Mouse (Mus musculus): ENCODE data around the gene Cp. TPM values are rescaled to one million over a fixed set of nuclear protein-coding genes. Genes with fewer than 3 reads are reported as not detected.
"Not testable (repeated sequence)": the region's sequence is repeated elsewhere in the genome, so short reads cannot be mapped to it uniquely, and the experiment has no call there.

Gene Cp
- 11.9 and 12.1 TPM in 2 replicates for polyA plus RNA-seq (2015; fragmentation: Nextera tagmentation; extraction: Ambion mirVana)

DNA sequence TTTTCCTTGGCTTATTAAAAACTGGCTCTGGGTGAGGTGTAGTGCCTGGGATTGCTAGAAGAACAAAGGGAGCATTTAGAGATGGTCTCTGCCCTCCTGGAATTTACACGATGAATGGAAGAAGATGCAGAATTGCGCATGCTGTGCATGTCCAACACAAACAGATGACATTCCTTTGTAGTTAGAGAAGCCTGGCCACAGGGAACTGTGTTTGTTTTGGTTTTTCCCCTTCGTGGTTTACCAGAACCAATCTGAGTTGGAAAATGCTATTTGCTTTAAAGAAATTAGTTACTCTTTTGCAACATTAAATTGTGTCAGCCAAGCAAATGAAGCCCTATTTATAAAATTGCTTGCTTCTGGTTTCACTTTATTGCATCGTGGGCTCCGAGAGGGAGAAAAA lies at the start of gene Cp:
Gene Cp, plus strand, starts transcription at position 170 of the 400 bp plus-strand sequence.
- Histone ChIP-seq H3K4me1 (replicated peaks) (peaks cover 19% of the 10 kb centered on the region; the same call in 1 of the 2 replicates), H3K9ac (no peak within 1 kb of the TSS), H3K9me3 (no peaks in the 10 kb centered on the region), H3K36me3 (no peaks in the 10 kb centered on the region), H3K4me3 (no peak within 1 kb of the TSS), H3K4me2 (peak within 1 kb of the TSS; percentile 18), H3K27me3 (no peaks in the 10 kb centered on the region), H3K27ac (no peak within 1 kb of the TSS)
- peak; percentile 34; the same call in 1 of the 2 replicates for ATAC-seq (ENCODE audit: low FRiP score)
- WGBS, result 20% methylated on average over 5 of the region's 5 CpGs

- H3K4me2 ChIP-seq, result no peak overlapping the region
- H3K36me3 ChIP-seq, result no peaks in the 10 kb centered on the region
- H3K9ac ChIP-seq, result no peak overlapping the region
- H3K9me3 ChIP-seq, result no peaks in the 10 kb centered on the region
- no peak overlapping the region for H3K4me3 ChIP-seq
- no peak for ATAC-seq (ENCODE audit: low FRiP score)
- no peak overlapping the region for H3K27ac ChIP-seq
- 0 out of 2 replicates have a peak, but pooled peaks cover 5% of the 10 kb centered on the region for H3K4me1 ChIP-seq (replicated peaks)
- no peaks in the 10 kb centered on the region for H3K27me3 ChIP-seq
Observed at GRCm38 (mm10) chr3:19948552-19948951, 8.3 kb upstream of the Cp start.

- WGBS, result 92% methylated on average over 1 of the region's 1 CpGs
Observed at GRCm38 (mm10) chr3:19949401-19949800, 7.5 kb upstream of the Cp start.

DNA sequence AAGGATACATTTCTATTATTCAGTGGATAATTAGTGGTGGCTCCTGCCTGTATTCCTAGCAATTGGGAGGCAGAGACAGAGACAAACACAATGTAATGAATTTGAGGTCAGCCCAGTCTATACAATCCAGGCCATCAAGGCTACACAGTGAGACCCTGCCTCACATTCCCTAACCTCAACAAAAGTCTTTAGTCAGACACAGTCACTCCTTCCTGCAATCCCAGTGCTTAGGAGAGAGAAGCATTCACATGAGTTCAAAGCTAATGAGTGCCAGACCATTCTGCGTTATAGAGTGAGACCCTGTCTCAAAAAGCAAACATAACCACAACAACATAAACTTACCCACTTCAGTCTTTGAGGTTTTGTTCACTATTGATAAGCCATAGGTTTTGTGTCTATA lies 3.4 kb upstream of the Cp start:
- H3K27ac ChIP-seq, result no peak overlapping the region
- no peaks in the 10 kb centered on the region for H3K27me3 ChIP-seq
- H3K9ac ChIP-seq, result no peak overlapping the region
- H3K36me3 ChIP-seq, result no peaks in the 10 kb centered on the region
- no peak for ATAC-seq (ENCODE audit: low FRiP score)
- H3K4me3 ChIP-seq, result no peak overlapping the region
- 16% methylated on average over 1 of the region's 1 CpGs for WGBS
- peaks cover 9% of the 10 kb centered on the region; the same call in 1 of the 2 replicates for H3K4me1 ChIP-seq (replicated peaks)
- H3K4me2 ChIP-seq, result no peak overlapping the region
- H3K9me3 ChIP-seq, result no peaks in the 10 kb centered on the region

More at GRCm38 (mm10) chr3:19949401-19949800, 7.5 kb upstream of the Cp start:
- H3K27me3 ChIP-seq; ATAC-seq (ENCODE audit: low FRiP score); H3K36me3 ChIP-seq; H3K27ac ChIP-seq; H3K9me3 ChIP-seq; H3K9ac ChIP-seq; H3K4me2 ChIP-seq; H3K4me1 ChIP-seq (replicated peaks); H3K4me3 ChIP-seq: not testable (repeated sequence)

GRCm38 (mm10) chr3:19953865-19954264 lies 3.0 kb upstream of the Cp start:
- H3K4me3 ChIP-seq, result no peak overlapping the region
- no peak overlapping the region for H3K9ac ChIP-seq
- no peaks in the 10 kb centered on the region for H3K36me3 ChIP-seq
- H3K27ac ChIP-seq, result no peak overlapping the region
- no peaks in the 10 kb centered on the region for H3K27me3 ChIP-seq
- 2% methylated on average over 3 of the region's 3 CpGs for WGBS
- H3K9me3 ChIP-seq, result no peaks in the 10 kb centered on the region
- ATAC-seq (ENCODE audit: low FRiP score), result peak; percentile 75
- H3K4me2 ChIP-seq, result no peak overlapping the region
- peaks cover 9% of the 10 kb centered on the region; the same call in 1 of the 2 replicates for H3K4me1 ChIP-seq (replicated peaks)

DNA sequence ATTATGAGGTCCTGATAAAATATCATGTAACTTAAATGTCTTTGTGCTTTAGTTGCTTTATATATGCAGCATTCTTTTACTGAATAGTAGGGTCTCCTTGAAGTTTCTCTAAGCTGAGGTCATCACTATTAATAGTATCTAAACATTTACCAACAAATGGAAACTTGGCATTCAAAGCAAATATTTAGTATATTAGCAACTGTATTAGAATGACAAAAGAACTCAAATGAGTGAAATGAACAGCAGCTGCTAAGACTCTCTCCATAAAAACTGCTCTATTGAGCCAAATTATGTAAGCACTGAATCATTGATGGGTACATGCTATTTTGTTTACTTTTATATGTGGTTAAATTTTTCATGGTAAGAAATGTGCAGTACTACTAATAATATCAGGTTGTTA lies 1.2 kb downstream of the Cp start:
- no peak overlapping the region for H3K27ac ChIP-seq
- H3K27me3 ChIP-seq, result no peaks in the 10 kb centered on the region
- peaks cover 18% of the 10 kb centered on the region; the same call in 1 of the 2 replicates for H3K4me1 ChIP-seq (replicated peaks)
- H3K4me3 ChIP-seq, result no peak overlapping the region
- no peak for ATAC-seq (ENCODE audit: low FRiP score)
- H3K36me3 ChIP-seq, result no peaks in the 10 kb centered on the region
- H3K4me2 ChIP-seq, result no peak overlapping the region
- no peak overlapping the region for H3K9ac ChIP-seq
- no peaks in the 10 kb centered on the region for H3K9me3 ChIP-seq

DNA sequence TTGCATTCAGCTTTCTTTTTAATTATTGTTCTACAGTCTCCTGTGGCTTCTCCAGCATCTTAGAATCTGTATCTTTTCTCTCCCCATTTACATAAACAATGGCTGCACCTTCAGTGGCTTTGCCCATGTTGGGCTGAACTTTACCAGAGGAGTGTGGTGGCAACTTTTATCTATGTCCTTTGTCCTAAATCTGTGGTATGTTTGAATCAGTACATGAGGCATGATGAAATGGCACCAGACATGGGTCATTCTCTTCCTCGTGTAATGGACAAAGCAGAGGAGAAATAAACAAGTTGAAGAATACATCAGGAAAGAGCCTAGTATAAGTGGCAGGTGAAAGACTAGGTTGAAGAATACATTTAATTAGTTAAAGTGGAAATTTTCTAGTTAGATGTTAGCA lies 2.1 kb downstream of the Cp start:
- H3K9me3 ChIP-seq, result no peaks in the 10 kb centered on the region
- 56% methylated on average over 1 of the region's 1 CpGs for WGBS
- no peak overlapping the region for H3K27ac ChIP-seq
- no peaks in the 10 kb centered on the region for H3K27me3 ChIP-seq
- H3K4me2 ChIP-seq, result no peak overlapping the region
- H3K9ac ChIP-seq, result no peak overlapping the region
- no peak overlapping the region for H3K4me3 ChIP-seq
- ATAC-seq (ENCODE audit: low FRiP score), result no peak
- H3K36me3 ChIP-seq, result no peaks in the 10 kb centered on the region
- peaks cover 11% of the 10 kb centered on the region; the same call in 1 of the 2 replicates for H3K4me1 ChIP-seq (replicated peaks)

DNA sequence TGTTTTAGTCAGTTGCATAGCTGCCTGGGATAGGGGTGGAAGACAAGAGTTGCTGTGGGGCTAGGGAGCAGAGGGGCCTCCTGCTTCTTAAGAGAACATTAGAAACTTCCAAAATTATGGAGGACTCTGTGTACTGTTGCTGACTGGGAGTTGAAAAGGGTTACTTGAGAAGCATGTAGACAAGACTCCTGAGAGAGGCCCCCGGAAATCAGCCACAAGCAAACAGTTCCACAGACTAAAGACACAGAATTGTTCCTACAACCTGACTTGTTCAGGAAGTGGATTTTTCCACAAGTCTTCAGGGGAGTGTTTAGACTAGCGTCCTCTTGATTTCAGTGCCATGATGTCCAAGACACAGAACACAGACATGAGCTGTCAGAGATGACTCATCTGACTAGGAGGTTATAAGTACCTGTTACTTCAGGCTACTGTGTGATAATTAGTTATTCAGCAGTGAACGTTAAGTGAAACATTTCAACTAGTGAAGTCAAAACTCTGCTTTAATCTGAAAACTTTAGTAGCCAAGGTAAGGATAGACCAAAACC lies 3.8 kb downstream of the Cp start:
- WGBS, result 72% methylated on average over 3 of the region's 3 CpGs
- Histone ChIP-seq H3K4me3 (no peak overlapping the region), H3K4me1 (replicated peaks) (0 out of 2 replicates have a peak, but pooled peaks cover 10% of the 10 kb centered on the region), H3K27ac (no peak overlapping the region), H3K4me2 (no peak overlapping the region), H3K9me3 (no peaks in the 10 kb centered on the region), H3K36me3 (no peaks in the 10 kb centered on the region), H3K9ac (no peak overlapping the region), H3K27me3 (no peaks in the 10 kb centered on the region)
- no peak for ATAC-seq (ENCODE audit: low FRiP score)

- 82% methylated on average over 2 of the region's 2 CpGs for WGBS
- Histone ChIP-seq H3K9ac (no peak overlapping the region), H3K4me3 (no peak overlapping the region), H3K27ac (no peak overlapping the region), H3K4me1 (replicated peaks) (0 out of 2 replicates have a peak, but pooled peaks cover 10% of the 10 kb centered on the region), H3K27me3 (no peaks in the 10 kb centered on the region), H3K4me2 (no peak overlapping the region), H3K36me3 (no peaks in the 10 kb centered on the region), H3K9me3 (no peaks in the 10 kb centered on the region)
- ATAC-seq (ENCODE audit: low FRiP score), result no peak
Observed at GRCm38 (mm10) chr3:19961341-19961740, 4.5 kb downstream of the Cp start.

GRCm38 (mm10) chr3:19962769-19963513 lies 6.1 kb downstream of the Cp start:
- Histone ChIP-seq H3K4me1 (replicated peaks) (0 out of 2 replicates have a peak, but pooled peaks cover 10% of the 10 kb centered on the region), H3K27me3 (no peaks in the 10 kb centered on the region), H3K9me3 (no peaks in the 10 kb centered on the region), H3K36me3 (no peaks in the 10 kb centered on the region), H3K4me3 (no peak overlapping the region), H3K27ac (no peak overlapping the region), H3K4me2 (no peak overlapping the region), H3K9ac (no peak overlapping the region)
- WGBS, result 89% methylated on average over 3 of the region's 3 CpGs
- no peak for ATAC-seq (ENCODE audit: low FRiP score)

- H3K4me2 ChIP-seq, result no peak overlapping the region
- H3K9me3 ChIP-seq, result no peaks in the 10 kb centered on the region
- no peak for ATAC-seq (ENCODE audit: low FRiP score)
- no peak overlapping the region for H3K27ac ChIP-seq
- no peak overlapping the region for H3K9ac ChIP-seq
- H3K27me3 ChIP-seq, result no peaks in the 10 kb centered on the region
- no peak overlapping the region for H3K4me3 ChIP-seq
- 83% methylated on average over 2 of the region's 2 CpGs for WGBS
- 0 out of 2 replicates have a peak, but pooled peaks cover 8% of the 10 kb centered on the region for H3K4me1 ChIP-seq (replicated peaks)
- H3K36me3 ChIP-seq, result no peaks in the 10 kb centered on the region
Observed at GRCm38 (mm10) chr3:19964625-19965188, 7.9 kb downstream of the Cp start.

GRCm38 (mm10) chr3:19965239-19965638 lies 8.4 kb downstream of the Cp start:
- Histone ChIP-seq H3K4me2 (no peak overlapping the region), H3K4me3 (no peak overlapping the region), H3K4me1 (replicated peaks) (0 out of 2 replicates have a peak, but pooled peaks cover 3% of the 10 kb centered on the region), H3K9ac (no peak overlapping the region), H3K27me3 (no peaks in the 10 kb centered on the region), H3K27ac (no peak overlapping the region), H3K9me3 (no peaks in the 10 kb centered on the region), H3K36me3 (no peaks in the 10 kb centered on the region)
- 89% methylated on average over 5 of the region's 5 CpGs for WGBS
- no peak for ATAC-seq (ENCODE audit: low FRiP score)

Measured in hindbrain, embryonic 13.5 days (tissue).